Mouse (Mus musculus): ENCODE measurements at regions not wholly inside any gene's neighbourhood (a gene's known extent, or its start where the extent isn't known, plus 50 kb on each side); places are given as distances from the start of the nearest gene placed in this dataset.

GRCm38 (mm10) chr9:69568631-69569230 is 115.3 kb downstream of the Anxa2 start:
- 68% methylated on average over 13 of the region's 13 CpGs for WGBS (ENCODE audit: insufficient replicate concordance)
- Histone ChIP-seq H3K9me3 (replicated peaks; ENCODE audit: control insufficient read depth, low read length) (no peaks in the 10 kb centered on the region), H3K9ac (ENCODE audit: low read depth, low read length) (no peak overlapping the region), H3K36me3 (ENCODE audit: control insufficient read depth, insufficient read depth) (no peaks in the 10 kb centered on the region), H3K27me3 (ENCODE audit: control insufficient read depth, insufficient read depth, low read depth, low read length) (no peaks in the 10 kb centered on the region), H3K27ac (ENCODE audit: low read length) (no peak overlapping the region), H3K4me3 (ENCODE audit: low read depth, low read length) (no peak overlapping the region), H3K4me1 (ENCODE audit: control insufficient read depth, low read depth, low read length) (no peaks in the 10 kb centered on the region), H3K4me2 (ENCODE audit: low read depth, low read length) (no peak overlapping the region)
- no peak for ATAC-seq (ENCODE audit: low read depth)

DNA sequence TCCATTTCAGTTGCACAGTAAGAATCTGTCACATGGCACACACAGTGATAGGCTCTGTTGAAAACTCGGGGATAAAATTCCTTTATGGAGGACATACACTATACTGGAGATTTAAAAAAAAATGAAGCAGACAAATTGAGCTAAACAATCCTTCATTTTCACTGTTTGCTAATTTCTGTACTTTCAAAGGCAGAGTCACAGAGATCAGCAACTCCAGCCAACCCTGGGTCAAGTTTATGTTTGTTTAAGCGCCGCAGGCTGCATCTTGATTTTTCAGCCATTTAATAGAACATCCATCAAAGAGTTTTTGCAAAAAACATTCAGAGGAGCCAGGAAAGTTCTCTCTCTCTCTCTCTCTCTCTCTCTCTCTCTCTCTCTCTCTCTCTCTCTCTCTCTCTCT is 114.8 kb downstream of the Anxa2 start:
- Histone ChIP-seq H3K4me1 (ENCODE audit: control insufficient read depth, low read depth, low read length) (no peaks in the 10 kb centered on the region), H3K36me3 (ENCODE audit: control insufficient read depth, insufficient read depth) (no peaks in the 10 kb centered on the region), H3K4me2 (ENCODE audit: low read depth, low read length) (no peak overlapping the region), H3K27me3 (ENCODE audit: control insufficient read depth, insufficient read depth, low read depth, low read length) (no peaks in the 10 kb centered on the region), H3K9ac (ENCODE audit: low read depth, low read length) (no peak overlapping the region), H3K9me3 (replicated peaks; ENCODE audit: control insufficient read depth, low read length) (no peaks in the 10 kb centered on the region), H3K4me3 (ENCODE audit: low read depth, low read length) (no peak overlapping the region), H3K27ac (ENCODE audit: low read length) (no peak overlapping the region)
- 61% methylated on average over 3 of the region's 3 CpGs for WGBS (ENCODE audit: insufficient replicate concordance)
- no peak for ATAC-seq (ENCODE audit: low read depth)

- no peak overlapping the region for H3K4me2 ChIP-seq (ENCODE audit: low read depth, low read length)
- H3K4me3 ChIP-seq (ENCODE audit: low read depth, low read length), result no peak overlapping the region
- no peak overlapping the region for H3K27ac ChIP-seq (ENCODE audit: low read length)
- no peaks in the 10 kb centered on the region for H3K9me3 ChIP-seq (replicated peaks; ENCODE audit: control insufficient read depth, low read length)
- no peak overlapping the region for H3K9ac ChIP-seq (ENCODE audit: low read depth, low read length)
- 59% methylated on average over 6 of the region's 6 CpGs for WGBS (ENCODE audit: insufficient replicate concordance)
- no peaks in the 10 kb centered on the region for H3K36me3 ChIP-seq (ENCODE audit: control insufficient read depth, insufficient read depth)
- H3K4me1 ChIP-seq (ENCODE audit: control insufficient read depth, low read depth, low read length), result no peaks in the 10 kb centered on the region
- ATAC-seq (ENCODE audit: low read depth), result no peak
- H3K27me3 ChIP-seq (ENCODE audit: control insufficient read depth, insufficient read depth, low read depth, low read length), result no peaks in the 10 kb centered on the region
These were observed 113.6 kb downstream of the Anxa2 start for GRCm38 (mm10) chr9:69566996-69567395.

DNA sequence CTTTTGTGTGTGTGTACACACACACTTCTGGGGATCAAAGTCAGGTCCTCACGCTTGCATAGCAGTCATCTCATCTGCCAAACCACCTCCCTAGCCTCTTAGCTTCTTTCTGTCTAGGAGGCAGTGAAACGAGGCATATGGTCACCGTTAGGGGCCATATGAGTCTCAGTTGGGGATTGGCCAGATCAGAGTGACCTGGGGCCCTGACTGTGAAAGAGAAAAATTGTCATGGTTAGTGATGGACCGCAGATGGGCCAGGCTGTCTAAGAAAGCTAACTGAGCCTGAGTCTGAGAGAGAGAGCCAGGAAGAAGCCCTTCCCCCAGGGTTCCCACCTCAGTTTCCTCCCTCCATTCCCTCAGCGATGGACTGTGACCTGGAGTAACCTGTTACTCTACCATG is 89.8 kb downstream of the Anxa2 start:
- WGBS (ENCODE audit: insufficient replicate concordance), result 61% methylated on average over 5 of the region's 5 CpGs
- no peaks in the 10 kb centered on the region for H3K4me1 ChIP-seq (ENCODE audit: control insufficient read depth, low read depth, low read length)
- H3K9me3 ChIP-seq (replicated peaks; ENCODE audit: control insufficient read depth, low read length), result no peaks in the 10 kb centered on the region
- ATAC-seq (ENCODE audit: low read depth), result no peak
- H3K27ac ChIP-seq (ENCODE audit: low read length), result no peak overlapping the region
- H3K9ac ChIP-seq (ENCODE audit: low read depth, low read length), result no peak overlapping the region
- no peak overlapping the region for H3K4me2 ChIP-seq (ENCODE audit: low read depth, low read length)
- no peak overlapping the region for H3K4me3 ChIP-seq (ENCODE audit: low read depth, low read length)
- no peaks in the 10 kb centered on the region for H3K36me3 ChIP-seq (ENCODE audit: control insufficient read depth, insufficient read depth)
- no peaks in the 10 kb centered on the region for H3K27me3 ChIP-seq (ENCODE audit: control insufficient read depth, insufficient read depth, low read depth, low read length)

All from liver, embryonic 16.5 days (tissue).